Mouse (Mus musculus) forebrain, embryonic 16.5 days (tissue): Measurements from ENCODE around the gene Tmem95. TPM values are rescaled to one million over a fixed set of nuclear protein-coding genes. Genes with fewer than 3 reads are reported as not detected.
"Not testable (repeated sequence)": the region's sequence is repeated elsewhere in the genome, so short reads cannot be mapped to it uniquely, and the experiment has no call there.

Experiments used
- ATAC-seq: fragments of 200-750 bp; cut with Nextera tagmentation; 2 replicates; pipeline ENCODE4 v1.8.0; 2017; ENCODE audit warnings: mild to moderate bottlenecking, moderate library complexity
- H3K27ac ChIP-seq: fragments of 300-500 bp; sonication (generic); 2 replicates; pipeline ENCODE4 v1.5.1; 2014; ENCODE audit warnings: low read length, control low read depth
- H3K27me3 ChIP-seq: fragments of 300-500 bp; sonication (generic); replicated peaks from 2 replicates; pipeline ENCODE4 v1.6.1; 2014; ENCODE audit warnings: low read length; ENCODE audit not compliant: control insufficient read depth, insufficient read depth
- H3K36me3 ChIP-seq: fragments of 300-500 bp; sonication (generic); 2 replicates; pipeline ENCODE4 v1.6.1; 2014; ENCODE audit not compliant: control insufficient read depth, insufficient read depth
- H3K4me1 ChIP-seq: fragments of 300-500 bp; sonication (generic); replicated peaks from 2 replicates; pipeline ENCODE4 v1.6.1; 2014; ENCODE audit warnings: low read length; ENCODE audit not compliant: control insufficient read depth, insufficient read depth
- H3K4me2 ChIP-seq: fragments of 300-500 bp; sonication (generic); 2 replicates; pipeline ENCODE4 v1.6.1; 2014; ENCODE audit warnings: mild to moderate bottlenecking, low read length, control low read depth
- H3K4me3 ChIP-seq: fragments of 300-500 bp; sonication (generic); replicated peaks from 2 replicates; pipeline ENCODE4 v1.5.1; 2014; ENCODE audit warnings: mild to moderate bottlenecking, low read length, control low read depth
- H3K9ac ChIP-seq: fragments of 300-500 bp; sonication (generic); replicated peaks from 2 replicates; pipeline ENCODE4 v1.6.1; 2014; ENCODE audit warnings: low read depth, low read length, control low read depth
- H3K9me3 ChIP-seq: fragments of 300-500 bp; sonication (generic); 2 replicates; pipeline ENCODE4 v1.6.1; 2016; ENCODE audit warnings: low read length; ENCODE audit not compliant: control insufficient read depth
- WGBS: fragments of 180-500 bp; shearing (Covaris S2); extraction: QIAGEN DNeasy Blood & Tissue Kit; methylation state at CpG from one replicate; pipeline ENCODE4 v1.1.7; 2014; 5-methylcytosine and 5-hydroxymethylcytosine counted together
- polyA plus RNA-seq: library from polyadenylated mRNA; unstranded; fragments of >200 nt; fragmentation: Nextera tagmentation; extraction: Ambion mirVana; gene quantifications from 2 replicates; pipeline ENCODE4 v1.2.1, GENCODE M21; 2015

The Tmem95 gene
- polyA plus RNA-seq, 1 experiment from 2014 or later, result not detected

- H3K9me3 ChIP-seq, result no peaks in the 10 kb centered on the region
- H3K36me3 ChIP-seq, result peaks cover 25% of the 10 kb centered on the region
- H3K4me1 ChIP-seq, result peaks cover 40% of the 10 kb centered on the region
- H3K27ac ChIP-seq, result no peak overlapping the region
- H3K4me3 ChIP-seq, result no peak overlapping the region
- H3K4me2 ChIP-seq, result no peak overlapping the region
- no peaks in the 10 kb centered on the region for H3K27me3 ChIP-seq
- no peak overlapping the region for H3K9ac ChIP-seq
- no peak for ATAC-seq
- WGBS, result 88% methylated on average over 5 of the region's 5 CpGs
These were observed 40.3 kb upstream of the Tmem95 start for GRCm38 (mm10) chr11:69918118-69918517.

- Histone ChIP-seq H3K9me3 (no peaks in the 10 kb centered on the region), H3K36me3 (peaks cover 27% of the 10 kb centered on the region), H3K27me3 (no peaks in the 10 kb centered on the region), H3K4me3 (no peak overlapping the region), H3K4me1 (peaks cover 40% of the 10 kb centered on the region), H3K4me2 (no peak overlapping the region), H3K27ac (no peak overlapping the region), H3K9ac (no peak overlapping the region)
- WGBS, result 88% methylated on average over 8 of the region's 8 CpGs
- ATAC-seq, result no peak
These were observed 39.6 kb upstream of the Tmem95 start for GRCm38 (mm10) chr11:69917379-69917948.

- not testable (repeated sequence) for H3K4me3 ChIP-seq, H3K27ac ChIP-seq, ATAC-seq, H3K27me3 ChIP-seq, H3K9me3 ChIP-seq, H3K9ac ChIP-seq, H3K4me2 ChIP-seq
- WGBS, result 62% methylated on average over 7 of the region's 7 CpGs
- Histone ChIP-seq H3K4me1 (peaks cover 36% of the 10 kb centered on the region), H3K36me3 (peaks cover 33% of the 10 kb centered on the region)
These were observed 39.0 kb upstream of the Tmem95 start for GRCm38 (mm10) chr11:69916652-69917378.

- Histone ChIP-seq H3K9me3 (no peaks in the 10 kb centered on the region), H3K4me2 (no peak overlapping the region), H3K4me1 (peaks cover 36% of the 10 kb centered on the region), H3K27me3 (no peaks in the 10 kb centered on the region), H3K36me3 (peaks cover 41% of the 10 kb centered on the region), H3K27ac (no peak overlapping the region), H3K9ac (no peak overlapping the region), H3K4me3 (no peak overlapping the region)
- ATAC-seq, result no peak
- WGBS, result 64% methylated on average over 5 of the region's 5 CpGs
These were observed 38.1 kb upstream of the Tmem95 start for GRCm38 (mm10) chr11:69915667-69916627.

- H3K4me3 ChIP-seq, result peak overlapping the region; percentile 76
- no peak overlapping the region for H3K9ac ChIP-seq
- ATAC-seq, result no peak
- peak overlapping the region; percentile 90 for H3K4me2 ChIP-seq
- H3K9me3 ChIP-seq, result no peaks in the 10 kb centered on the region
- peaks cover 51% of the 10 kb centered on the region for H3K36me3 ChIP-seq
- no peak overlapping the region for H3K27ac ChIP-seq
- H3K4me1 ChIP-seq, result peaks cover 32% of the 10 kb centered on the region
- WGBS, result 39% methylated on average over 9 of the region's 9 CpGs
- H3K27me3 ChIP-seq, result no peaks in the 10 kb centered on the region
These were observed 37.2 kb upstream of the Tmem95 start for GRCm38 (mm10) chr11:69914917-69915430.

GRCm38 (mm10) chr11:69914372-69914764, 36.5 kb upstream of the Tmem95 start:
- Histone ChIP-seq H3K9me3 (no peaks in the 10 kb centered on the region), H3K27ac (peak overlapping the region; percentile 79; the same call in 1 of the 2 replicates), H3K4me2 (peak overlapping the region; percentile 90), H3K4me3 (peak overlapping the region; percentile 76), H3K36me3 (peaks cover 55% of the 10 kb centered on the region), H3K4me1 (peaks cover 26% of the 10 kb centered on the region), H3K9ac (peak overlapping the region; percentile 82), H3K27me3 (no peaks in the 10 kb centered on the region)
- ATAC-seq, result no peak
- WGBS, result 3% methylated on average over 17 of the region's 17 CpGs

GRCm38 (mm10) chr11:69913554-69914371, 35.9 kb upstream of the Tmem95 start, which contains the start of gene Gps2:
TSS of gene Gps2 (plus strand) at chr11:69913888.
- H3K27ac ChIP-seq, result peak within 1 kb of the TSS; percentile 79
- H3K4me3 ChIP-seq, result peak within 1 kb of the TSS; percentile 76
- ATAC-seq, result peak; percentile 95
- peaks cover 21% of the 10 kb centered on the region for H3K4me1 ChIP-seq
- H3K9me3 ChIP-seq, result no peaks in the 10 kb centered on the region
- peak within 1 kb of the TSS; percentile 82 for H3K9ac ChIP-seq
- H3K4me2 ChIP-seq, result peak within 1 kb of the TSS; percentile 90
- H3K36me3 ChIP-seq, result peaks cover 58% of the 10 kb centered on the region
- no peaks in the 10 kb centered on the region for H3K27me3 ChIP-seq
- WGBS, result 2% methylated on average over 61 of the region's 61 CpGs

- Histone ChIP-seq H3K4me3 (peak overlapping the region; percentile 76), H3K27me3 (no peaks in the 10 kb centered on the region), H3K9ac (no peak overlapping the region; the same call in 1 of the 2 replicates), H3K27ac (no peak overlapping the region), H3K9me3 (no peaks in the 10 kb centered on the region), H3K4me1 (peaks cover 21% of the 10 kb centered on the region), H3K4me2 (peak overlapping the region; percentile 90), H3K36me3 (peaks cover 58% of the 10 kb centered on the region)
- 78% methylated on average over 15 of the region's 15 CpGs for WGBS
- ATAC-seq, result peak; percentile 13; the same call in 1 of the 2 replicates
These were observed 35.1 kb upstream of the Tmem95 start for GRCm38 (mm10) chr11:69912716-69913530.
